ENCODE assay signal across 8 mouse cellular contexts in genomic region chr15:101198218-101198617, GRCm38 (mm10). TPM values are rescaled to one million over a fixed set of nuclear protein-coding genes. Genes with fewer than 3 reads are reported as not detected.
DNase-seq lines count a peak whose midpoint lies in the region; ATAC-seq and TF ChIP-seq lines count a peak whose summit lies in the region.

No protein-coding gene starts in this region.

- H3K27ac ChIP-seq in intestine, postnatal 0 days (ENCODE audit: low read depth, low read length): no peak overlapping the region
- H3K27ac ChIP-seq in midbrain, embryonic 16.5 days (ENCODE audit: low read length): no peak overlapping the region

- 10% methylated on average over 3 of the region's 3 CpGs for WGBS in intestine, postnatal 0 days
- WGBS in midbrain, embryonic 16.5 days: 19% methylated on average over 3 of the region's 3 CpGs

- TF ChIP-seq CTCF in intestine, postnatal 0 days (IDR thresholded peaks at IDR 0.05; ENCODE audit: low read depth): peak; percentile 97

- H3K9ac ChIP-seq in intestine, postnatal 0 days (ENCODE audit: low read depth, low read length): no peak overlapping the region
- no peak overlapping the region for H3K9ac ChIP-seq in midbrain, embryonic 16.5 days (ENCODE audit: low read depth, low read length)

- peak; percentile 63 for ATAC-seq in intestine, postnatal 0 days
- peak; percentile 75; the same call in 1 of the 2 replicates for ATAC-seq in midbrain, embryonic 16.5 days

- H3K27me3 ChIP-seq in intestine, postnatal 0 days (replicated peaks; ENCODE audit: control insufficient read depth, insufficient read depth, low read length): no peaks in the 10 kb centered on the region
- H3K27me3 ChIP-seq in midbrain, embryonic 16.5 days (ENCODE audit: control insufficient read depth, insufficient read depth, low read depth, low read length): no peaks in the 10 kb centered on the region

- H3K4me3 ChIP-seq in intestine, postnatal 0 days (ENCODE audit: low read depth, low read length): no peak overlapping the region
- no peak overlapping the region for H3K4me3 ChIP-seq in midbrain, embryonic 16.5 days (ENCODE audit: low read depth, low read length)

- intact Hi-C loops in gastrocnemius, postnatal 14 days (cut with DNase I; ENCODE audit: low total_unique reads): no loop called here

- H3K4me2 ChIP-seq in intestine, postnatal 0 days (replicated peaks; ENCODE audit: low read depth): no peak overlapping the region
- no peak overlapping the region for H3K4me2 ChIP-seq in midbrain, embryonic 16.5 days (ENCODE audit: low read length)

- no peaks in the 10 kb centered on the region; the same call in none of the 2 replicates for H3K4me1 ChIP-seq in intestine, postnatal 0 days (replicated peaks; ENCODE audit: control insufficient read depth, insufficient read depth, low read length)
- no peaks in the 10 kb centered on the region for H3K4me1 ChIP-seq in midbrain, embryonic 16.5 days (ENCODE audit: control insufficient read depth, insufficient read depth, low read length)

- DNase-seq in right cerebral cortex, adult 18-20 months: peak; percentile 74
- no peak for DNase-seq in right cerebral cortex, postnatal 36 days (ENCODE audit: low spot score in 2 of 2)
- DNase-seq in cerebellum, postnatal 36 days: peak; percentile 62 to 68
- DNase-seq in gastrocnemius, postnatal 14 days: peak; percentile 63
- DNase-seq in liver: peak; percentile 67
- peak; percentile 70 to 79 for DNase-seq in spleen, postnatal 4 days (ENCODE audit: low spot score in 2 of 2)

- no peaks in the 10 kb centered on the region for H3K9me3 ChIP-seq in intestine, postnatal 0 days (ENCODE audit: control insufficient read depth)
- H3K9me3 ChIP-seq in midbrain, embryonic 16.5 days (replicated peaks; ENCODE audit: control insufficient read depth, low read length, poor library complexity, severe bottlenecking): no peaks in the 10 kb centered on the region

- H3K36me3 ChIP-seq in intestine, postnatal 0 days (ENCODE audit: control insufficient read depth, insufficient read depth): peaks cover 77% of the 10 kb centered on the region
- peaks cover 57% of the 10 kb centered on the region for H3K36me3 ChIP-seq in midbrain, embryonic 16.5 days (ENCODE audit: control insufficient read depth, insufficient read depth, low read length)

RNA-seq across cellular contexts. Expression of gene Acvr1b, which starts 24.4 kb away (rescaled TPM):
- total RNA-seq in gastrocnemius, postnatal 14 days (2021): 10 to 100 TPM; 21.8 to 29.9 TPM
- polyA plus RNA-seq in intestine, postnatal 0 days (2015; fragmentation: Nextera tagmentation; extraction: Ambion mirVana): 6.0 and 6.8 TPM in 2 replicates
- 22.1 and 24.5 TPM in 2 replicates for polyA plus RNA-seq in midbrain, embryonic 16.5 days (2015; fragmentation: Nextera tagmentation; extraction: Ambion mirVana)

RNA-seq across cellular contexts. Expression of gene Grasp, which starts 25.8 kb away (rescaled TPM):
- 1 to 10 TPM; 8.3 to 9.4 TPM for total RNA-seq in gastrocnemius, postnatal 14 days (2021)
- 1.7 and 2.0 TPM in 2 replicates for polyA plus RNA-seq in intestine, postnatal 0 days (2015; fragmentation: Nextera tagmentation; extraction: Ambion mirVana)
- 0.95 and 1.1 TPM in 2 replicates for polyA plus RNA-seq in midbrain, embryonic 16.5 days (2015; fragmentation: Nextera tagmentation; extraction: Ambion mirVana)

RNA-seq across cellular contexts. Expression of gene Nr4a1, which starts 55.9 kb away (rescaled TPM):
- total RNA-seq in gastrocnemius, postnatal 14 days (2021): 10 to 100 TPM; 30.5 to 49.0 TPM
- 5.9 and 10.0 TPM in 2 replicates for polyA plus RNA-seq in intestine, postnatal 0 days (2015; fragmentation: Nextera tagmentation; extraction: Ambion mirVana)
- polyA plus RNA-seq in midbrain, embryonic 16.5 days (2015; fragmentation: Nextera tagmentation; extraction: Ambion mirVana): 5.0 and 6.4 TPM in 2 replicates

Comparison
In these comparisons a context has a peak if more than half of its experiments do, and no peak if none do; other contexts are left out.
1. DNase-seq: peak in right cerebral cortex, adult 18-20 months (single experiment), cerebellum, postnatal 36 days (2 of 2), gastrocnemius, postnatal 14 days (single experiment), liver (single experiment) and spleen, postnatal 4 days (2 of 2); none in right cerebral cortex, postnatal 36 days (0 of 2).